Mouse (Mus musculus) spleen, adult 2 months (tissue): ENCODE data around the gene Cd1d1. TPM values are rescaled to one million over a fixed set of nuclear protein-coding genes. Genes with fewer than 3 reads are reported as not detected.

Experiments
- DNase-seq, 2 experiments: peaks; one replicate each; pipeline versions ENCODE4 v3.0.0 to v3.0.0-alpha.2; 2012 to 2021; ENCODE audit warnings: low spot score in 2 of 2, low read depth in 1 of 2
- H3K27ac ChIP-seq: fragments of 200-500 bp; 2 replicates; pipeline ENCODE4 v1.5.1; 2012; ENCODE audit warnings: low read length, inconsistent platforms; ENCODE audit not compliant: insufficient read depth
- H3K27me3 ChIP-seq: fragments of 200-500 bp; 2 replicates; pipeline ENCODE4 v1.6.1; 2012; ENCODE audit warnings: mild to moderate bottlenecking, moderate library complexity, low read length, inconsistent platforms; ENCODE audit not compliant: control insufficient read depth, insufficient read depth
- H3K36me3 ChIP-seq: fragments of 200-500 bp; 2 replicates; pipeline ENCODE4 v1.6.1; 2012; ENCODE audit warnings: mild to moderate bottlenecking, low read length, inconsistent platforms; ENCODE audit not compliant: control insufficient read depth, insufficient read depth
- H3K4me1 ChIP-seq: fragments of 200-500 bp; 2 replicates; pipeline ENCODE4 v1.6.1; 2011; ENCODE audit warnings: inconsistent platforms; ENCODE audit not compliant: control insufficient read depth, insufficient read depth, insufficient read length
- H3K4me3 ChIP-seq: fragments of 200-500 bp; 2 replicates; pipeline ENCODE4 v1.5.1; 2011; ENCODE audit warnings: mild to moderate bottlenecking, inconsistent platforms; ENCODE audit not compliant: insufficient read depth, insufficient read length; ENCODE audit errors: extremely low read depth
- CTCF ChIP-seq: fragments of 200-500 bp; IDR thresholded peaks from 2 replicates; pipeline ENCODE4 v1.5.1; 2011; ENCODE audit warnings: mild to moderate bottlenecking, inconsistent platforms; ENCODE audit not compliant: insufficient read depth, insufficient read length, insufficient replicate concordance; ENCODE audit errors: extremely low read depth
- POLR2A ChIP-seq: fragments of 200-500 bp; IDR thresholded peaks from 2 replicates; pipeline ENCODE4 v1.6.1; 2011; ENCODE audit warnings: low read depth, low read length, inconsistent platforms
- WGBS: fragments of 180-500 bp; shearing (Covaris S2); methylation state at CpG from one replicate; pipeline ENCODE4 v1.1.7; 2018; 5-methylcytosine and 5-hydroxymethylcytosine counted together
- polyA plus RNA-seq: library from polyadenylated mRNA; depleted of rRNA; stranded (reverse); fragments of >200 nt; gene quantifications from 2 replicates; pipeline ENCODE4 v1.2.3, GENCODE M21; 2012; rRNA removed

Cd1d1 gene
- polyA plus RNA-seq, result 35.1 and 45.6 TPM in 2 replicates

DNA sequence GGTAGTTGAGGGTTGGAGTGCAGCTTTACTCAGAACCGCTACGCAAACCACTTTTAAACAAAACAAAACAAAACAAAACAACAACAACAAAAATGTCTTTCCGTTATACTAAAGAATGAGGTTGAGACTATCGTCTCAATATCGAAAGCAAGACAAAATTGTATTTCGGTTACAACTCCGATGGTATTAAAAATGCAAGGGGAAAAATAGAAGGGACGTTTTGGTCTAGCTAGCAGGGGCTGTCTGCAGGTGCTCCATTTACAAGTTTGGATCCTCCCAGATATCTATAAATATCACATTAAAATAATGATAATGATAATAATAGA, at the start of gene Cd1d1:
TSS of gene Cd1d1 (minus strand) at position 27 of the 326 bp plus-strand sequence.
- Histone ChIP-seq H3K27me3 (no peaks in the 10 kb centered on the region), H3K4me1 (peaks cover 10% of the 10 kb centered on the region; the same call in 1 of the 2 replicates), H3K27ac (peak within 1 kb of the TSS; percentile 90), H3K36me3 (no peaks in the 10 kb centered on the region), H3K4me3 (peak within 1 kb of the TSS; percentile 83)
- DNase-seq, result no peak
- WGBS, result under 1% methylated on average over 8 of the region's 8 CpGs
- TF ChIP-seq CTCF (no peak), POLR2A (no peak)

DNA sequence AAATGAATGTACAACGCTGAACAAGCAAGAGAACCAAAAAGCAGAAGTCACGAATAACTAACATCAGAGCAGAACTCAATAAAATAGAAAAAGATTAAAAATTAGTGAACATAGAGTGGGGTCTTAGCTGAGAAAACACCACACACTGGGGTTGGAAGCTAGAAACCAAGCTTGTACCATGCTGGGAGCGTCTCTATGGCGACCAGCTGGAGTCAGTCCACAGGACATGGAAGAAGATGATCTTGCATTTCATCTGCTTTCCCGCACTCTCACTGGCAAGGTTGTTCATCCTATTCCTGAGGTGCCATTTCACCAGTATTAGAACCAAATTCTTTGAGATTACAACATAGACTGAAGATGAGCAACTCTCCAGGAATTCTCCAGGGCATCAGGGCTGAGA, 48.6 kb upstream of the Cd1d1 start:
- H3K36me3 ChIP-seq, result no peaks in the 10 kb centered on the region
- no peak for DNase-seq
- no peaks in the 10 kb centered on the region for H3K4me1 ChIP-seq
- H3K27me3 ChIP-seq, result no peaks in the 10 kb centered on the region
- no peak for TF ChIP-seq CTCF
- TF ChIP-seq POLR2A, result no peak
- H3K4me3 ChIP-seq, result no peak overlapping the region
- H3K27ac ChIP-seq, result no peak overlapping the region
- WGBS, result 90% methylated on average over 5 of the region's 5 CpGs

DNA sequence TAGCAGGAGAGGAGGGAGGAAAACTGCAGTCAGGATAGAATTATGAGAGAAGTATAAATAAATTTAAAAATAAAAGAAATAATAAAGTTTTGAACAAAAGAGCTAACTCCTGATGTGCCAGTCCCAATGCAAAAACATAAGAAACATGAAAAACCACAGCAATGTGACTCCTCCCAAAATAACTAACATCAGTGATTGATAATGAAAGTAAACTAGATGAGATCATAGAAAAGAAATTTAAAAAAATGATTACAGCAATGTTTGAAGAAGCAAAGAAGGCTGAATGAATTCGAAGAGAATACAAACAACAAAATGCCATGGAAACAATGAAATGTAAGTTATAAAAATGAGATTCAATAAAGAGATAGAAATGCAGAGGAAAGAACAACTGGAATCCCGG, 42.5 kb upstream of the Cd1d1 start:
- no peak overlapping the region for H3K4me3 ChIP-seq
- H3K4me1 ChIP-seq, result no peaks in the 10 kb centered on the region
- DNase-seq, result no peak
- no peaks in the 10 kb centered on the region for H3K27me3 ChIP-seq
- no peak overlapping the region for H3K27ac ChIP-seq
- TF ChIP-seq CTCF (no peak), POLR2A (no peak)
- H3K36me3 ChIP-seq, result no peaks in the 10 kb centered on the region
- 83% methylated on average over 2 of the region's 2 CpGs for WGBS

DNA sequence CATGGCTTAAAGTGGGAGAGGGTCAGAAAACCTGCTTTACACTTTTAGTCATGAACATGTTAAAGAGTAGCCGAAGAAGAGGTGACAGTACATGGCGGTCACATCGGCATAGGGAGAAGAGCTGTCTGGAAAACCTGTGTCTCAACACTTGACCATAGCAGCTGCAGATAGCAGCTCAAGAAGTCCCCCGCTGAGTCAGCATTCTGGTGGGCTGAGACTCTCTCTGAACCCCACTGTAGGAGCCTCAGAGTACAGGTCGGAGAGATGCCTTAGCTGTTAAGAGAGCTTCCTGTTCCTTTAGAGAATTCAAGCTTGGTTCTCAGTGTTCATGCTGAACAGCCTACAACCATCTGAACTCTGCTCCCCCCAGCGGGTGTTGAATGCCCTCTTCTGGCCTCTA, 39.3 kb upstream of the Cd1d1 start:
- TF ChIP-seq POLR2A (no peak), CTCF (no peak)
- no peak for DNase-seq

DNA sequence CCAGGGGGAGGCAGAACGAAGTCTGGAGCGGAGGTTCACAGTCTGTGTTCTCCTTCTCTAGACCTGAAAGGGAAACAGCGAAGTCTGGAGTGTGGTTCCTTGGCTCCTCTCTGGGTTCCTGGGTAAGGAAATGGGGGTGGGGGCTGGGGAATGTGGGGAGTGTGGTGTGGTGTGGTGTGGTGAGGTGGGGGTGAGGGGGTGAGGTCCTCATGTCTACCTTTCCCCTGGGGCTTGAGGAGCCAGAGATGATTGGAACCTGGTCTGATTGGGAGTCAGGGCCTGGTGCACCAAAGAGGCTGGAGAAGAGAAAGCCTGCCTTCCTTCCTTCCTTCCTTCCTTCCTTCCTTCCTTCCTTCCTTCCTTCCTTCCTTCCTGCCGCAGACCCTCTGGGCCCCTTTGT, 34.8 kb upstream of the Cd1d1 start:
- no peak overlapping the region for H3K4me3 ChIP-seq
- no peak overlapping the region for H3K27ac ChIP-seq
- WGBS, result 79% methylated on average over 4 of the region's 4 CpGs
- H3K36me3 ChIP-seq, result no peaks in the 10 kb centered on the region
- no peak for DNase-seq
- TF ChIP-seq POLR2A (no peak), CTCF (no peak)
- H3K27me3 ChIP-seq, result no peaks in the 10 kb centered on the region
- peaks cover 7% of the 10 kb centered on the region; the same call in 1 of the 2 replicates for H3K4me1 ChIP-seq

More for the DNA sequence above, 39.3 kb upstream of the Cd1d1 start:
- no peak overlapping the region for H3K4me3 ChIP-seq
- no peaks in the 10 kb centered on the region for H3K4me1 ChIP-seq
- no peak overlapping the region for H3K27ac ChIP-seq
- no peaks in the 10 kb centered on the region for H3K36me3 ChIP-seq
- H3K27me3 ChIP-seq, result no peaks in the 10 kb centered on the region
- WGBS, result 76% methylated on average over 6 of the region's 6 CpGs

DNA sequence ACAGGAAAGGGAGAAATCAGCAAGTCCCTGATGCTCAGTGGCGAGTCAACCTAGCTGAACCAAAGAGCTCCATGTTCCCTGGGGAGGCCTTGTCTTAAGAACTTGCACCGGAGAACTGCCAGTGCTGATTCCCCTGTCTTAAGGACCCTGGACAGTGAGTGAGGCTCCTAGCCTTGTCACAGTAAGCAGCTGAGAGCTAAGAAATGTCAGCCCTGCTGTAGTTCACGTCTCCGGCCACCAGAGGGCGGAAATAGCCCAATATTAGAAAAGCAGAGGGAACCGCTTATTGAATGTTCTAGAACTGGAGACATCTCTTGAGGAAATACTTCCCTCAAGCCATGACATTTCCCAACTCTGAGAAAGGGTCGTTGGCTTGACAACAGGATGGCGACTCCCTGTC, 34.1 kb upstream of the Cd1d1 start:
- Histone ChIP-seq H3K27me3 (no peaks in the 10 kb centered on the region), H3K4me1 (peaks cover 8% of the 10 kb centered on the region; the same call in 1 of the 2 replicates), H3K4me3 (no peak overlapping the region), H3K36me3 (no peaks in the 10 kb centered on the region), H3K27ac (no peak overlapping the region)
- 22% methylated on average over 8 of the region's 8 CpGs for WGBS
- peak; percentile 28 to 73 for DNase-seq
- TF ChIP-seq POLR2A (no peak), CTCF (peak; percentile 62; the same call in 1 of the 2 replicates)

DNA sequence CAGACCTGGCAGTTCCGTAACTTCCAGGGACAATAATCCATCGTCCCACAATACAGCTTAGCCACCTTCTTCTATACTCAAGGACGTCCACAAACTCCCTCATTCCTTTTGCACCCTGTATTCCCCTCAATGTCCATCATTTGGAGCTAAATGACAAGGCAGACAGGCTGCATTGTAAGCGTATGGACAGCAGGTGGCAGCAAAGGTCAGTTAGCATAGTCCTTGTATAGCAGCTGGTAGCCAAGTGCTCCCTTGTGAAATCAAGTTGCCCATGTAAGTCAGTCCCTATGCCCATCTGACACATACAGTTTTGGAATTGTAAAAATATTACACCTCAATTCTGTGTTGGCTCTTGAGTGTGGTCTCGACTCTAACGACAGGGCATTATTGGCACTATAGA, 31.6 kb upstream of the Cd1d1 start:
- Histone ChIP-seq H3K4me3 (no peak overlapping the region), H3K4me1 (peaks cover 11% of the 10 kb centered on the region; the same call in 1 of the 2 replicates), H3K27ac (no peak overlapping the region), H3K27me3 (no peaks in the 10 kb centered on the region), H3K36me3 (no peaks in the 10 kb centered on the region)
- 39% methylated on average over 6 of the region's 6 CpGs for WGBS
- DNase-seq, result peak; percentile 26 to 63
- no peak for TF ChIP-seq POLR2A
- peak; percentile 65; the same call in 1 of the 2 replicates for TF ChIP-seq CTCF
